Mouse (Mus musculus) MN1 (cell line): ENCODE measurements around the gene Inpp5b.
A peak's percentile ranks its signal among the peaks of the same experiment; 100 is the strongest.
"Not testable (repeated sequence)": the region's sequence is repeated elsewhere in the genome, so short reads cannot be mapped to it uniquely, and the experiment has no call there.

Experiments used
- DNase-seq: peaks from one replicate; pipeline ENCODE4 v3.0.0-alpha.2; 2016; ENCODE audit warnings: low spot score

Inpp5b gene

DNA sequence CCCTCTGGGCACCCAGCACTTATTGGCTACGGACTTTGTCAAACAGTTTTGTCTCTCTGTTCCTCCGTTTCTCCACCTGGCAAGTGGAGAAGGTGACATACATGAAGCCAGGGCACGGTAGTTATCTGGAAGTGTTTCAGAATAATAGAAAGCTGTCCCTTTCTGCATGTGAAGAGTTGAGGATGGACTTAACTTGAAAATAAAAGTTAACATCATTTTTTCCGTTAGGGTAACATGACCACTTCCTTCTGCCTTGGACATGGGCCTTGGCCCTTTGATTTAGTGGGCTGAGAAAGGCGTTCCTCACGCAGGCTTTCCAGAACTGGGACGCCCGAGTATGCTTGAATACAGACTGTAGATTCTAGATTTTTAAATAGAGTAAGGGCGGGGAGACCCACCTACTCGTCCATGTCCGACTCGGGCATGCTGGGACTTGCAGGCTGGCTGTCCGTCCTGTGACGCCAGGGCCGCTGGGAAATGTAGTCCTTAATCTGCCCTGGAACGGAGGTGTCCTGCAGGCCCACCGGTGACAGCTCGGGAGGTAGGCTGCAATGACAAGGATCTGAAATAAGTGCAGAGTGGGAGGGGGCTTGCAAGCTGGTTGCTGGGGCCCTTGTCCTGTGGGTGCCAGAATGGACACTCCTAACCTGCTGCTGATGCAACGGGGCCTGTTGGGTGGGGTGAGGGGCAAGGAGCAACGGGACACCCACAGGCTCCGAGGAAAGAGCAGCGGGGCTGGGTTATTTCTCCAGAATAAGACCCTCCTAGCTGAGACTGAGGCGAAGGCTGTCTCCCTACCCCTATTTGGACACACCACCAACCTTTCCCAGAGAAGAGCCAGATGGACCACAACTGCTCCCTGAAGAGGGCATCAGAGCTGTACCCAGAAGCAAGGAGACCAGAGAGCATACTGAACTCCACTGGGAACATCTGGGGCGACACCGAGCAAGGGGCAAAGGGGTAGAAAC lies at the start of gene Inpp5b:
Gene Inpp5b, plus strand, starts transcription at position 475 of the 968 bp plus-strand sequence.
- DNase-seq = peak; percentile 70

DNA sequence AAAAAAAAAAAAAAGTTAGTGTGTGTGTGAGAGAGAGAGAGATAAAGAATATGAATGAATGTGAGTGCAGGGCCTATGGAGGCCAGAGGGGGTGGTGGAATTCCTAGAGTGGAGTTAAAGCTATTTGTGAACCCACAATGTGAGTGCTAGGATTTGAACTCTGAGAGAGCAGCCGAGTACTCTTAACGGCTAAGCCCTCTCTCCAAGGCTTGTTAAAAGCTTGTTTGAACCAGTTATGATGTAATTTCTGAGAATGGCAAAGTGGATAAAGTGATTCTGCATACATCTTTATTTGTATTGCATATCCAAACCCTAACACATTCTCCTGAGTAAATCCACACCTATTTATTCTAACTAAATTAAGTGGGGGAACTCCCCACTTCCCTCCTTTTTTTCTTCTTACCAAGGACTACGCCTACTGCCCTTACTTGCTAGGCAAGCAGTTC lies 49.2 kb upstream of the Inpp5b start:
- DNase-seq = no peak

DNA sequence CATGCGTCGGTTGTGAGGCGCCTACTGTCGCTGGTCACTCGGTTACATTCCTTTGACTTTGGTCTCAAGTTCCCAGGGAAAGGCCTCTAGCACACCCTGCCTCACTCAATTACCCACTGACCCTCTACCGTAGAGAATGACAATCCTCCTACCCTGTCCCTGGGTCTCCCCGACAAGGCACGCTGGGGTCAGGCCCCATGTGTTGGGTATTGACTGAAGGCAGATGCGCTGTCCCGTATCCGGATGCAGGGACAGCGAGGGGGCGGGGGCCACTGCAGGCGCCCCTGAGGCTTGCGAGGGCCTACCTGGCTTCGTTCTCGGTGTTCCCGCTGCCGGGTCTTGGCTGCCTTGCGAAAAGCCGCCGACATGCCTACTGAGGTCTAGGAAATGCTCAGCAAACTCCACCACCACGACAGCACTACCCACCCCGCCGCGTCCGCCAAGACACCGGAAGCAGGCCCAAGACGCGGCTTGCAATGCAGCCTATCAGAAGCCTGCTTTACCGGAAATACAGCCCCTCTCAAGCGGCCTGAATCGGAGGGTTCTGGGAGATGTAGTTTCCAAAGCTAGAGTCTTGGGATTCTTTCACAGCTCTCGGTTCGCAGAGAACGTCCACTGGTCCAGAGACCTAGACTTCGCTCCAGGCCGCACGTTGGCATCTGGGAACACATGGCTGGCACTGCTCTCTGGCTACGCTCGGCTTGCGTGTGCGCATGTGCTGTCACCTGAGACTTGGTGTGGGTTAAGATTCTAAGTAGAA lies 48.3 kb upstream of the Inpp5b start, which contains the start of gene Utp11:
Gene Utp11, minus strand, starts transcription at position 466 of the 760 bp plus-strand sequence.
- peak; percentile 94 for DNase-seq

DNA sequence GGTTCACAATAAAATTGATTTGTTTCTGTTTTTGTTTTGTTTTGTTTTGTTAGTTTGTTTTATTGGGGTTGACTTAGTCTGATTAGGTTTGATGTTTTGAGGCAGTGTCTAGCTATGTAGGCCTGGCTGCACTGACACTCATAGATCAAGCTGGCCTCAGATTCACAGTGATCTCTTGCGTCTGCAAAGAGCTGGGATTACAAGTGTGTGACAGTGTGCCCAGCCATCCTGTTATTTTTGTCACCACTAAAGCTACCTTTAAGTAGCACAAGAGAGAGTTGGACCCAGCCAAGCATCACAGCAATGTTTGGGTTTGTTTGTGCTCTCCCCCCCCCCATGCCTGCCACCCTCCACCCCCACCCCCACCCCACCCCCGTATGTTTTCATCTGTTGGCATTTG lies 47.1 kb upstream of the Inpp5b start:
- DNase-seq = no peak

DNA sequence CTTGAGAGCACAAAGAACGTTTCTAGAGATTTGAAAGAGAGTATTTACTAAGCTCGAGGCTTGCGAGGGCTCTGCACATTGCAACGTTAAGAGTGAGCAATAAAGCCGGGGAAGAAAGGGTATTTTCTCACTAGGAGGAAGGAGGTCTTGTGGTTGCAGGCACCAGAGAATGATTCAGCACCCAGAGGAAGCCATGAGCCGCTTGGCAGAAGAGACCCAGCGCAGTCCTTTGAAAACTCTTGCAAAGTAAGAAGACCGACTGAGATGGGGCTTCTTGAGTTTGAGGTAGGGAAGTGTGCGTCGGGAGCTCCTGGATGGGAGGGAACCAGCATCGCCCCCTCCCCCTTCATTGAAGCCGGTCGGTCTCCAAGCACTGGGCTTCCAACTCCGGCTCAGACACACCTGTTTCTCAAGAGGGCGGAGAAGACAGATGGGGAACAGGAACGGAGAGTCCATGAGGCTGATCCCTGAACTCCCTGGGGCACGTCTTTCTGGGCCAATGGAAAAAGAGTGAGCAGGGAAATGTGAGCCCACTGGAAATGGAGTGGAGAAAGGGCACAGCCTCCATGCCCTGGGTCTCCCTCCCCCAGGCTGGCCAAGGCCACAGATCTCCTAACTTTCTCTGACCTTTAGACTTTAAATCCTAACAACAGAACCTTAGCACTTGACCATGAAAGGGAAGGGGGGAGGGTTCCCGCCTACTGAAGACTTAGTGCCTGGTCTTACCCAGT lies 45.7 kb upstream of the Inpp5b start:
- no peak for DNase-seq

DNA sequence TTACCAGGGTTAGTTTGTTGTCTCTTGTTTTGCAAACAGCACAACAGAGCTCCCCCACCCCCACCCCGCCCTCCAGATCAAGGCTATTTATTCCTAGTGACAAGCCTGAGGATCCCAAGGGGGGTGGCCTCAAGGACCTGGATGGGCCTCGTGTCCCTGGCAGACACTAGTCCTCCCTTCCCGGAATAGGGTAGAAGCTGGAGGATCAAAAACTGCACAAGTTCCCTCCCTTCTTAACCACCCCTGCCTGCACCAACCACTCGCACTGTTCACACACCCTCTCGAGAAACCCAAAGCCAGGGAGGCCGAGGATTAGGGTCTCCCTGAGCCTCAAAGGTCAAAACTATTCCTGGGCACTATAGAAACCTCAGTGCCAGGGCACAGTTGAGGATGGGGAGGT lies 41.9 kb upstream of the Inpp5b start:
- DNase-seq = no peak

DNA sequence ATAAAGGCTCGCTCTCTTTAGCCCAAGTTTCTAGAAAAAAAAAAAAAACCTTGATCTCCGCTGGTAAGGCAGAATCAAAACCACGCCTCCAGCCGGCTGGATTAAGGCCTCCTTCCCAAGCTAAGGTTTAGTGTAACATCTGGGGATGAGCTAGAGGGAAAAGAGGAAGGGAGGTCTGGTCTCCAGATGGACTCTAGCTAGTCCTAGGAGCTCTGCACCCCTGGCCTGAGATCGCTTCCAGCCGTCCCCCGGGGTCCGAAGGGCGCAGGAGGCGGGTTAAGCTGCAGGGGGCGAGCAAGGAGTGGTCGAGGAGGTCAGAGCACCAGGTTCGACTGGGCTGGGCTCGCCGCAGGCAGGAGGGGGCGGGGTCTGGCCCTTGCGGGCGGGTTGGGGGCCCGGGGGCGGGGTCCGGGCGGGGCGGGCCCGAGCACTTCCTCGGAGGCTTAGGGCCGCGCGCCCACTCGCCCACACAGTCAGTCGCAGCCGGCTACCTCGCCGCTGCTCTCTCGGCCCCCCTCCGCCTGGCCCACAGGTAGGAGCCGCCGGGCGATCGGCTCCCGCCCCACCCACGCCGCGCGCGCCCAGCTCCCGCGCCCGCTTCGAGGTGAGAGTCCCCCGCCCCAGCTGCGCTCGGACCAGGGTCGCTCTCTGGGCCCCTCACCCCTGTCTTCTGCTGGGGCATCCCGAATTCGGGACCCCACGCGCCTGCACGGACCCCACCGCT lies 41.2 kb upstream of the Inpp5b start, which contains the start of gene Fhl3:
Gene Fhl3, plus strand, starts transcription at position 454 of the 724 bp plus-strand sequence.
- DNase-seq = peak; percentile 82

DNA sequence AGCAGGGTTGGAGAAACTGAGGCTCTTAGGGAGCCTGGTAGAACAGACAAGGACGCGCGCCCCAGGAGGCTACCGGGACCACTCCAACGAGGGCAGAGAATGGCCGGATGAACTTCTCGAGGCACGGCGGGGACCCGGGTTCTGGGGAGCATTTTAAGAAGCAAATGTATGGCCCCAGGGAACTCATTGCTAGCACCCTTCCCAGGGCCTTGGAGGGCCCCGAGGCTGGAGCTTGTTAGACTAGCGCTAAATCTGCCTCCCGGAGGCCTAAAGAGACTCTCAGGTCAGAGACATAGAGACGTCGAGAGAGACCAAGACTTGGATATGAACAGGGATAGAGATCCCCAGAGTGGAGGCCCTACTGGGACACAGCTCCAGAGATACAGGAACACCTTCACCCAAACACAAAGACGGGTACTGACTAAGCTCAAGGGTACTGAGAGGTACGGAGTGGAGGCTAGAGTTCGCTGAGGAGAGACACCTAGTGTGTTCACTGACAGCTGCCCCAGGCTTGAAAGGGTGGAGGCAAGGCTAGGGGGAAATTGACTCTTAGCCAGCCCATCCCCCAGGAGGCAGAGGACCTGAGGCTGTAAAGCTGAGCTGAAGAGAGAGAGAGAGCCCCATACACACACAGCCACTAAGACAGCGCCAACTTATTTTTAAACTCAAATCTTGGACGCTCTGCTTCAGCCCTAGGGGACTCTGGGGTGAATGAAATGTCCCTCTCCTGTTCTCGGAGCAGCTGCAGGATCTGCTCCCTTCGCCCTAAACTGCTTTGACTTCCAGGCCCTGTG lies 40.4 kb upstream of the Inpp5b start:
- DNase-seq = no peak

DNA sequence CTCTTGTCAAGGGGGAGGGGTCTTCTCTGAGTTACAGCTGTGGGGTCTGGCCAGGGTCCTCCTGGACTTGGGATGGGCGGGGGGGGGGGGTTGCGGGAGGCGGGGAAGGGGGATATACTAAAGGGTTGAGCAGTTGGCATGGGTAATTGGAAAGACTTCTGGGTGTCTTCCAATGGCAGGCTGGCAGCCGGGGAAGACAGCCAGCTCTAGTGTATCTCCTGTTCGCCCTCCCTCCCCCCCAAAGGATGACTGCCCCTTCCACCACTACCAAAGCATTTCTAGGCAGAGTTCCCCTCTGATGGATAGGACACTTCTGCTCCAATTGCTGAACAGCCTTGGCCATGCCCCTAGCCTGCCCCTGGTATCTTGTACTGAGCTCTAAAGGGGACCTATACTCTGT lies 39.7 kb upstream of the Inpp5b start:
- no peak for DNase-seq

DNA sequence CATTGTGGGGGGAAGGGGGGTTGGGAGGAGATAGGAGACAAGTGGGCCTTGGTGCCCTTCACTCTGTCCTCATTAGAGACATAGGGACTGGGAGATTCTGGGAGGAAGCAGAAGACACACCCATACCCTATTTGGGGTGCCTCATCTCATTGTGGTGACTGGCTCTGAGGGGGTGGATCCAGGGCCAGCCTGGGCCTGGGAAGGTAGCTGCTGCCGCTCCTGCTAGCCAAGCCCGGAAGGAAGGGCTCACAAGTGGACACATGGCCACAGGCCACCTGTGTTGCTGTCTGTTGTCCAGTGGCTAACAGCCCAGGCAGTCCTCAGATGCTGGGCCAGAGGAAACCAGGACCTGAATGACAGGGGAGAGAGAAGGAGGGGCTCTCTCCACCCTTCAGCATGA lies 38.2 kb upstream of the Inpp5b start:
- DNase-seq = peak; percentile 61

DNA sequence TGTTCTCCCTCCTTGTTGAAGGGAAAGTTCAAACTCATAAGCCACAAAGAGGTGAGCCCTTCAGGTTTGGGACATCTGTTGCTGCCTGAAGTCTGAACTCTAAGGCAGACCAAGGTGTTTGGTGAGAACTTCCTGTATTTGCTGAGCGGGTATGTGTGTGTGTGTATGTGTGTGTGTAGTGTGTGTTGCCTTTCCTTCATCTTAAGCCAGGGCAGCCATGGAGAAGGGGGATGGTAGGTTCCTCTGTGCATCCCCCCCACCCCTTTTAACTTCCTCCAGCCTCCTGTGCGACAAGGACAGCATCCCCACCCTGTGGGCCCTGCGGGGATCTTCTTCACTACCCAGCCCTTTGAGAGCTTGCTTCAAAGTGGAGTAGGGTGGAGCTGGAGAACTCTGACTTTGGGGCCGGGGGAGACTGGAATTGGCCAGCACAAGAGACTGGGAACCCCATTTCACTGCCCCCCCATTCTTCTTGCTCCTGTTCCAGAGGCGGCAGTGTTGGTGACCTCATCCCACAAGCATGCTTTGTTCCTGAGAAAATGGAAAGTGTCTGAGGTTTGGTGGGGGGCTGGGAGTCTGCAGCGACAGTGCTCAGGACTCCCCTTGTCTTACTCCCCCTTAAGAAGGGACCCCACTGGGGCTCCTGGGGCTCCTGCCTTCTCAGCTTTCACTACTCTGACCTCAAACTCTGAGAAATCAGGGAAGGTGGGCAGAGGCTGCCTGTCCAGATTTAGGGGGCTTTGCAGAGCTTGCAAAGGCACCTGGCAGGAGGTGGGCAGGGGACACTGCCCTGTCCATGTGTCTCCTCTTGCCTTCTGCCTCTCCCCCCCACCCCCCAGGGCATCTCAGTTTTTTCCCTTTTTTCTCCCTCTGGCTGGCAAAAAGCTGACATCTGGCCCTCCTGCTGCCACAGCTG lies 37.5 kb upstream of the Inpp5b start:
- DNase-seq = no peak

DNA sequence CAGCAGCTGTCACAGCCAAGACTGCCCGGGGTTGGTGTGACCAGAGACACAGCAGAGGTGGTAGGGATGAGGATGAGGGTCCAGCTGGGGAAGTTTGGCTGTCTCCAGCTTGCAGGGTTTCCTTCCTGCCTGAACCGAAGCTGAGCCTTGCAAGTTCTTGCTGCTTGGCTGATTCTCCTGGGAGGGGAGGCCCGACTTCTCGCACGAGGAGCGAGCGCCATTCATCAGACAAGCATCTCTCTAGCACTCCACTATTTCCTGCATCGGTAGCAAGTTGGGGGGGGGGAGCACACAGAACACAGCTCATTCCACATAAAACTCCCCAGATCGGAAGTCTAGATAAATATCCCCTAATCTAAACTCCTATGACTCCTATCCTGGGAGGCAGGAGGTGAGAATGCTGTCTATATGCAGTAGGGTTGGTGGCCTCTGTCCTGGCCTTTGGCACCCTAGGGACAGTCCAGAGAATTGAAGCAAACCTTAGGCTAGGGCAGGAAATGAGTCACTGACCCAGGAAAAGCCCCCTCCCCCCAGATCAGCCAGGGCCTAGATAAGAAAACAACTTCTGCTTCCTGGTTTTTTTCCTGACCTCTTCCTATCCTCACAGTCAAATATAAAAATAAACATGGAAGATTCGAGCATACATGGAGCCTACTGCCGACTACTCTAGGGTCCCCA lies 36.7 kb upstream of the Inpp5b start:
- DNase-seq = no peak

DNA sequence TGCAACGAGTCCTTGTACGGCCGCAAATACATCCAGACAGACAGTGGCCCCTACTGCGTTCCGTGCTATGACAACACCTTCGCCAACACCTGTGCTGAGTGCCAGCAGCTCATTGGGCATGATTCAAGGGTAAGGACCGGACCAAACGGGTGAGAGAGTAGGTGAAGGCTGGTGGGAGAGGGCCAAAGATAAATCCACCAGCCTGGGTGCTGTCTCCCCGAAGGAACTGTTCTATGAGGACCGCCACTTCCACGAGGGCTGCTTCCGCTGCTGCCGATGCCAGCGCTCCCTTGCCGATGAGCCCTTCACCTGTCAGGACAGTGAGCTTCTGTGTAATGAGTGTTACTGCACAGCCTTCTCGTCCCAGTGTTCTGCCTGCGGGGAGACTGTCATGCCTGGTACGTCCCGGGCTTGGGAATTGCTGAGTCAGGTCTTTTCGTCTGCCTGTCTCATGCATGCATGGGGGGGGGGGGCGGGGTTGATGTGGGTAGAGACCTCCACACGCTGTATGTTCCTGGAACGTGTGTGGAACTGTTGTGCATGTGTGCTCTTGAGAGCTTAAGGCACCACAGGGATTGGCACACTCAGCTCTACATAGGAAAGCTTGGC lies 35.9 kb upstream of the Inpp5b start:
- DNase-seq = no peak

DNA sequence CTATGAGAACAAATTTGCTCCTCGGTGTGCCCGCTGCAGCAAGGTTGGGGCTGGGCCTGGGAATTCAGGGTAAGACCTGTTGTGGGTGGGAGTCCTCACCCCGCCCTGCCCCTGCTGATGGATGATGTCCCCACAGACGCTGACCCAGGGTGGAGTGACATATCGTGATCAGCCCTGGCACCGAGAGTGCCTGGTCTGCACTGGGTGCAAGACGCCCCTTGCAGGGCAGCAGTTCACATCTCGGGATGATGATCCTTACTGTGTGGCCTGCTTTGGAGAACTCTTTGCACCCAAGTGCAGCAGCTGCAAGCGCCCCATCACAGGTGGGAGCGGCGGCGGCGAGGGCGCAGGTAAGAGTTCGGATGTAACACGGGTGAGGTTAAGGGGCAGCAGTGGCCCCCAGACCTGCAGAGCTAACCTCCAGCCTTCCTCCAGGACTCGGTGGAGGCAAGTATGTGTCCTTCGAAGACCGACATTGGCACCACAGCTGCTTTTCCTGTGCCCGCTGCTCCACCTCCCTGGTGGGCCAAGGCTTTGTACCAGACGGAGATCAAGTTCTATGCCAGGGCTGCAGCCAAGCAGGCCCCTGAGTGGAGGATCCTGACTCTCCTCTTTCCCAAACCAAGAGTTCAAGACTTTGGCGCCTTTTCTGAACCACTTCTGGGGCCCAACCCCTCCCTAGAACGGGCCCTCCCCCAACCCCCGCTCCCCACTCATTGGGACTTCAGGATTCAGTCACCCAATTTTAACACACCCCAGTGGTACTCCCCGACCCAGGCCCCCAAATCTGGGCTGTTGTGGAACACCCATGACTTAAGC lies 34.1 kb upstream of the Inpp5b start:
- not testable (repeated sequence) for DNase-seq

DNA sequence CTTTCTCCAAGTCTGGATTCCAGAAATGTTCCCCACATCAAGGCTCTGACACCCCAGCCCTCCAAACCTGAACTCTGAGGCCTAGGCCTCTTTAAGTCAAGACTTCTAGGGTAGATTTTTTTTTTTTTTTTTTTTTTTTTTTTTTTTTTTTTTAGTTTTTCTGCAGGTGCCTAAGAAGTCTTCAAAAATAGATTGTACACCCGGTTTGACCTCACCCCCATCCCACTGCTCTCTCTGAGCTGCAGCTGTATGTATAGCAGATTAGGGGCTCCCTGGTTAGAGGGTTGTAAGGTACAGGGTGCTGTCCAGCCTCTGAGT lies 33.5 kb upstream of the Inpp5b start:
- not testable (repeated sequence) for DNase-seq

DNA sequence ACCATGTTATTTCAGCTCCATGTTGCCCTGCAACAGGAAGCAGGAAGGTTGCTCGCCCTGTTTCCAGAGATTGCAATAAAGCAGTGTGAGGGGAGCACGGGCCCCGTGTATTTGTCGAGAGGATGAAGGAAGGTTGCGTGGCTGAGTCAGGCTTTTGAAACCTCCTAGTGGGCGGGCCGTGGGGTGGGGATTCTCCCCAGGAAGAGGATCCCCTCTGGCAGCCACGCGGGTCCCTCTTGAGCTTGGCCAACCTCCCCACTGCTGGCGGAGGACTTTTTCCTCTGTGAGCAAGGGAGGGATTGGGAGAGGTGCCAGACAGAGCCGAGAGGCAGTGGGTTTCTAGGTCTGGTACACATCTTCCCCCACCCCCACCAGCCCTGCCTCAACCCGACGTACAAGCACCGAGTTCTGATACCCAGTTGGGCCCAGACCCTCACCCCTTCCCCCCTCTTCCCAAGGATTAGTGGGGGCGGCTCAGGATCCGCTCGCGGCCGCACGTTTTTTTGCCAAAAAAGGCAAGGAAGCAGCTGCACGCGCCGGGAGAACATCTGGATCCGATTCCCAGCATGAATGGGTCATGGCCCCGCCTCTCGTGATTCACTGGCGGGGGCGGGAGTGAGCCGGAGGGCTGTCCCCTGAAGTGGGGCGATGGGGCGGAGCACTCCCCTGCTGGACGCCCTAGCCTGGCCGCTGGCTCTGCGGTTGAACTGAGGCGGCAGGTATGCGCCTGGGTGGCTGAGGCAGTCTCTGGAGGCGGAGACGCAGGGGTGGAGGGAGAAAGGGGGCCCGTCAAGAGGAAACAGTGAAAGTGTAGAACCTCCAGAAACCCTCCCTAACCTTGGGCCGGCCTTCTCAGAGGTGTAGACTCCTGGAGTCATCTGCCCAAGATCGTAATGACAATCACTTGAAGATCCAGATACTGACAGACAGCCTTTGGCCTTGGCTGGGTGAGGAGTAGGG lies 32.9 kb upstream of the Inpp5b start:
- DNase-seq = peak; percentile 97
